Mouse (Mus musculus): ENCODE data around the gene Pcx. TPM values are rescaled to one million over a fixed set of nuclear protein-coding genes. Genes with fewer than 3 reads are reported as not detected.

Pcx gene
- polyA plus RNA-seq, 1 experiment from 2014 or later: 24.0 TPM

DNA sequence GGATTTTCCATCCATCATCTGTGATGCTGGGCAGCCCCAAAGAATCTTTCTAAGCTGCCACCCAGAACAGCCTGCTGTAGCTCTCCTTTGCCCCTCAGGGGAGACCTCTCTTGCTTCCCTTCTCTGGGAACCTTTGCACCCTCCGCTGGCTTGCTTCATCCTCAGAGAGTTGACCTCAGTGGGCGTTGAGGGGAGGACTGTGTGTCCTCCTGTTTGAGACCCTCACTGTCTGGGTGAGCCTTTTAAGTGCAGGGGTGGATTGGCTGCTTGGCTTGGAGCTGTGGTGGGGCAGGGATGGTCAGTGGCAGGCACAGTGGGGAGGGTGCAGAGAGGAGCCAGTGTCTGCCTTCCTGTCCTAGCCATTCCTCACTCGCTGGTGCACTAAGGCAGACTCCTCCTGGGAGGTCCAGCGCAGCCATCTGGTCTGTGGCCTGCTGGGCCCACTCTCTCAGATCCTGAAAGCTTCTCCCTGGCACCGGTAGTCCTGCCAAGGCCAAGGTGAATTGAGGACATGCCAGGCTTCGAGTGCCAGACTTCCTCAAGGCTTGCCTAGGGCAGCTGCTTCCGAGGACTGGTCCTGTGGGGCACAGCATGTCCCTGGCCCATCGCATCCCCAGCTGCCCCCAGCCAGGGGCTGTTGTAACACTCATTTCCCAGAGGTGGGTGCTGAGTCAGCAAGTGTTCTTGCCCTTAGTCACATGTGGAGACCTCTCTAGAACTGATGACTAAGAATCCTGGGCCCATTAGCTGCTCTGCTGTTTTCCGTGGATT is 17.6 kb upstream of the Pcx start:
- Histone ChIP-seq H3K4me3 (replicated peaks; ENCODE audit: low read length) (no peak overlapping the region), H3K9ac (ENCODE audit: low read length) (no peak overlapping the region), H3K4me2 (ENCODE audit: low read depth, low read length) (no peak overlapping the region), H3K36me3 (ENCODE audit: control insufficient read depth, insufficient read depth, low read length) (no peaks in the 10 kb centered on the region), H3K9me3 (replicated peaks; ENCODE audit: control insufficient read depth, low read length) (no peaks in the 10 kb centered on the region), H3K27me3 (ENCODE audit: control insufficient read depth, insufficient read depth, low read length) (no peaks in the 10 kb centered on the region; the same call in 1 of the 2 replicates), H3K27ac (ENCODE audit: low read length) (no peak overlapping the region), H3K4me1 (ENCODE audit: control insufficient read depth, insufficient read depth, low read length) (peaks cover 2% of the 10 kb centered on the region)
- ATAC-seq (ENCODE audit: insufficient read depth, low FRiP score): no peak
- WGBS: 66% methylated on average over 9 of the region's 9 CpGs

GRCm38 (mm10) chr19:4494707-4495106 is 15.6 kb upstream of the Pcx start:
- no peaks in the 10 kb centered on the region for H3K36me3 ChIP-seq (ENCODE audit: control insufficient read depth, insufficient read depth, low read length)
- H3K9ac ChIP-seq (ENCODE audit: low read length): no peak overlapping the region
- peaks cover 10% of the 10 kb centered on the region for H3K4me1 ChIP-seq (ENCODE audit: control insufficient read depth, insufficient read depth, low read length)
- no peak overlapping the region for H3K4me2 ChIP-seq (ENCODE audit: low read depth, low read length)
- H3K27ac ChIP-seq (ENCODE audit: low read length): no peak overlapping the region
- 73% methylated on average over 7 of the region's 7 CpGs for WGBS
- H3K9me3 ChIP-seq (replicated peaks; ENCODE audit: control insufficient read depth, low read length): no peaks in the 10 kb centered on the region
- ATAC-seq (ENCODE audit: insufficient read depth, low FRiP score): no peak
- H3K4me3 ChIP-seq (replicated peaks; ENCODE audit: low read length): no peak overlapping the region
- H3K27me3 ChIP-seq (ENCODE audit: control insufficient read depth, insufficient read depth, low read length): no peaks in the 10 kb centered on the region; the same call in 1 of the 2 replicates

- H3K4me1 ChIP-seq (ENCODE audit: control insufficient read depth, insufficient read depth, low read length): peaks cover 10% of the 10 kb centered on the region
- ATAC-seq (ENCODE audit: insufficient read depth, low FRiP score): no peak
- no peaks in the 10 kb centered on the region for H3K36me3 ChIP-seq (ENCODE audit: control insufficient read depth, insufficient read depth, low read length)
- H3K4me2 ChIP-seq (ENCODE audit: low read depth, low read length): no peak overlapping the region
- no peaks in the 10 kb centered on the region for H3K9me3 ChIP-seq (replicated peaks; ENCODE audit: control insufficient read depth, low read length)
- no peak overlapping the region for H3K27ac ChIP-seq (ENCODE audit: low read length)
- H3K27me3 ChIP-seq (ENCODE audit: control insufficient read depth, insufficient read depth, low read length): no peaks in the 10 kb centered on the region; the same call in 1 of the 2 replicates
- no peak overlapping the region for H3K9ac ChIP-seq (ENCODE audit: low read length)
- H3K4me3 ChIP-seq (replicated peaks; ENCODE audit: low read length): no peak overlapping the region
- 86% methylated on average over 5 of the region's 5 CpGs for WGBS
Measured at GRCm38 (mm10) chr19:4495814-4496213, 14.5 kb upstream of the Pcx start.

GRCm38 (mm10) chr19:4496535-4497262 is 13.6 kb upstream of the Pcx start:
- H3K4me2 ChIP-seq (ENCODE audit: low read depth, low read length): no peak overlapping the region

GRCm38 (mm10) chr19:4497263-4497973 is 12.9 kb upstream of the Pcx start:
- Histone ChIP-seq H3K4me3 (replicated peaks; ENCODE audit: low read length) (no peak overlapping the region; the same call in 1 of the 2 replicates), H3K9me3 (replicated peaks; ENCODE audit: control insufficient read depth, low read length) (no peaks in the 10 kb centered on the region), H3K4me2 (ENCODE audit: low read depth, low read length) (peak overlapping the region; percentile 29; the same call in 1 of the 2 replicates), H3K27me3 (ENCODE audit: control insufficient read depth, insufficient read depth, low read length) (no peaks in the 10 kb centered on the region; the same call in 1 of the 2 replicates), H3K27ac (ENCODE audit: low read length) (peak overlapping the region; percentile 49; the same call in 1 of the 2 replicates), H3K9ac (ENCODE audit: low read length) (0 out of 2 replicates have a peak overlapping the region, but pooled peaks have one; percentile 37), H3K4me1 (ENCODE audit: control insufficient read depth, insufficient read depth, low read length) (peaks cover 10% of the 10 kb centered on the region), H3K36me3 (ENCODE audit: control insufficient read depth, insufficient read depth, low read length) (no peaks in the 10 kb centered on the region)
- peak; percentile 58 for ATAC-seq (ENCODE audit: insufficient read depth, low FRiP score)
- WGBS: 7% methylated on average over 4 of the region's 4 CpGs

More at GRCm38 (mm10) chr19:4496535-4497262, 13.6 kb upstream of the Pcx start:
- H3K27me3 ChIP-seq (ENCODE audit: control insufficient read depth, insufficient read depth, low read length): no peaks in the 10 kb centered on the region; the same call in 1 of the 2 replicates
- H3K4me3 ChIP-seq (replicated peaks; ENCODE audit: low read length): no peak overlapping the region
- no peaks in the 10 kb centered on the region for H3K9me3 ChIP-seq (replicated peaks; ENCODE audit: control insufficient read depth, low read length)
- WGBS: 74% methylated on average over 3 of the region's 3 CpGs
- peaks cover 10% of the 10 kb centered on the region for H3K4me1 ChIP-seq (ENCODE audit: control insufficient read depth, insufficient read depth, low read length)
- peak overlapping the region; percentile 49; the same call in 1 of the 2 replicates for H3K27ac ChIP-seq (ENCODE audit: low read length)
- peak; percentile 65; the same call in 1 of the 2 replicates for ATAC-seq (ENCODE audit: insufficient read depth, low FRiP score)
- H3K36me3 ChIP-seq (ENCODE audit: control insufficient read depth, insufficient read depth, low read length): no peaks in the 10 kb centered on the region
- no peak overlapping the region for H3K9ac ChIP-seq (ENCODE audit: low read length)

GRCm38 (mm10) chr19:4498062-4498933 is 12.0 kb upstream of the Pcx start, which contains the start of gene 2010003K11Rik:
TSS of gene 2010003K11Rik (minus strand) at chr19:4498583.
- Histone ChIP-seq H3K27ac (ENCODE audit: low read length) (no peak within 1 kb of the TSS), H3K9ac (ENCODE audit: low read length) (0 out of 2 replicates have a peak within 1 kb of the TSS, but pooled peaks have one; percentile 37)
- 61% methylated on average over 16 of the region's 16 CpGs for WGBS

DNA sequence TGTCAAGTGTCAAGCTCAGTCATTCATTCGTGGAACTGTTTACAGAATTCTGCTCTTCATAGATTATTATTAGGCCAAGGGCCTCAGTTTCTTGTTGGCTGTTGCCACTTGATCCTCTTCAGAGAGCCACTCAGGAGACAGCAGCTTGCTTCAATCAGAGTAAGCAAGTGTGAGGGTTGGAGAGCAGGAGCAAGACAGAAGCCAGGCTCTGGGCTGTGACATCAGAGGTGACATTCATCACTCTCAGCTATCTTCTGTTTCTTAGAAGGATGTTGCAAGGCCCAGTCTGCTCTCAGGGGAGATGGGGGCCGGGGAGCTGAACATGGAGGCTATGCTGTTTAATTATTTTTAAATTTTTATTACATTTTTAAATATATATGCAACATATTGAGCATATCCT is 7.6 kb upstream of the Pcx start:
- Histone ChIP-seq H3K9me3 (replicated peaks; ENCODE audit: control insufficient read depth, low read length) (no peaks in the 10 kb centered on the region), H3K9ac (ENCODE audit: low read length) (no peak overlapping the region), H3K4me2 (ENCODE audit: low read depth, low read length) (no peak overlapping the region), H3K4me3 (replicated peaks; ENCODE audit: low read length) (no peak overlapping the region), H3K27ac (ENCODE audit: low read length) (no peak overlapping the region), H3K4me1 (ENCODE audit: control insufficient read depth, insufficient read depth, low read length) (peaks cover 7% of the 10 kb centered on the region), H3K36me3 (ENCODE audit: control insufficient read depth, insufficient read depth, low read length) (no peaks in the 10 kb centered on the region), H3K27me3 (ENCODE audit: control insufficient read depth, insufficient read depth, low read length) (no peaks in the 10 kb centered on the region)
- 45% methylated on average over 2 of the region's 2 CpGs for WGBS
- ATAC-seq (ENCODE audit: insufficient read depth, low FRiP score): no peak

More at GRCm38 (mm10) chr19:4498062-4498933, 12.0 kb upstream of the Pcx start, which contains the start of gene 2010003K11Rik:
- H3K9me3 ChIP-seq (replicated peaks; ENCODE audit: control insufficient read depth, low read length): no peaks in the 10 kb centered on the region
- H3K4me3 ChIP-seq (replicated peaks; ENCODE audit: low read length): no peak within 1 kb of the TSS; the same call in 1 of the 2 replicates
- no peaks in the 10 kb centered on the region; the same call in 1 of the 2 replicates for H3K27me3 ChIP-seq (ENCODE audit: control insufficient read depth, insufficient read depth, low read length)
- no peak for ATAC-seq (ENCODE audit: insufficient read depth, low FRiP score)
- peaks cover 10% of the 10 kb centered on the region for H3K4me1 ChIP-seq (ENCODE audit: control insufficient read depth, insufficient read depth, low read length)
- no peaks in the 10 kb centered on the region for H3K36me3 ChIP-seq (ENCODE audit: control insufficient read depth, insufficient read depth, low read length)
- H3K4me2 ChIP-seq (ENCODE audit: low read depth, low read length): peak within 1 kb of the TSS; percentile 29; the same call in 1 of the 2 replicates

DNA sequence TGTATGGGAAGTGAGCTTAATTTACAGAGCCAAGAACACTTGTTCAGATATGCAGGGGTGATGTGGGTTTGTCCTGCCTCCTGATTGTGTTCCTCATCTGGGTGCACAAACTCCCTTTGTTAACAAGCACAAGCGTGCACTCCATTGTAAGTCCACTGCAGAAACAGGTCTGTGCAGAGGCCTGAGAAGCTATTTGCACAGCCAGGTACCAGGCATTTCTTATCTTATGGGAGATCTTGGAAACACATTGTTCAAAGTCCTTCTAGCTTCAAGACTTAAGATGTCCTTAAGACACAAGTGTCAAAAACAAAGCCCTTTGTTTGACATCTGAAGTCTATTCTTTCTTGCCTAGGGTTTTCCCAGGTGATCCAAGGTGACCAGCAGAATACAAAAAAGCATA is 5.4 kb upstream of the Pcx start:
- Histone ChIP-seq H3K4me3 (replicated peaks; ENCODE audit: low read length) (no peak overlapping the region), H3K4me1 (ENCODE audit: control insufficient read depth, insufficient read depth, low read length) (no peaks in the 10 kb centered on the region), H3K27me3 (ENCODE audit: control insufficient read depth, insufficient read depth, low read length) (no peaks in the 10 kb centered on the region), H3K9me3 (replicated peaks; ENCODE audit: control insufficient read depth, low read length) (no peaks in the 10 kb centered on the region), H3K4me2 (ENCODE audit: low read depth, low read length) (no peak overlapping the region), H3K36me3 (ENCODE audit: control insufficient read depth, insufficient read depth, low read length) (no peaks in the 10 kb centered on the region), H3K27ac (ENCODE audit: low read length) (no peak overlapping the region), H3K9ac (ENCODE audit: low read length) (no peak overlapping the region)
- WGBS: 86% methylated on average over 1 of the region's 1 CpGs
- no peak for ATAC-seq (ENCODE audit: insufficient read depth, low FRiP score)
